Mouse (Mus musculus): ENCODE data around the gene Bach1.

Gene Bach1

GRCm38 (mm10) chr16:87737842-87738639 lies 39.3 kb downstream of the Bach1 start:
- DNase-seq (ENCODE audit: low spot score in 2 of 2), result no peak

GRCm38 (mm10) chr16:87741034-87741715 lies 42.4 kb downstream of the Bach1 start:
- DNase-seq (ENCODE audit: low spot score in 2 of 2), result no peak

- no peak for DNase-seq (ENCODE audit: low spot score in 2 of 2)
Observed at GRCm38 (mm10) chr16:87743661-87744060, 44.9 kb downstream of the Bach1 start.

- no peak for DNase-seq (ENCODE audit: low spot score in 2 of 2)
Observed at GRCm38 (mm10) chr16:87744338-87744737, 45.6 kb downstream of the Bach1 start.

GRCm38 (mm10) chr16:87745192-87745945 lies 46.6 kb downstream of the Bach1 start:
- DNase-seq (ENCODE audit: low spot score in 2 of 2), result peak in 1 of 2 experiments; percentile 41

- peak; percentile 56 to 66 for DNase-seq (ENCODE audit: low spot score in 2 of 2)
Observed at GRCm38 (mm10) chr16:87746728-87747127, 48.0 kb downstream of the Bach1 start.

GRCm38 (mm10) chr16:87751243-87751642 lies 52.5 kb downstream of the Bach1 start:
- DNase-seq (ENCODE audit: low spot score in 2 of 2), result no peak

- no peak for DNase-seq (ENCODE audit: low spot score in 2 of 2)
Observed at GRCm38 (mm10) chr16:87752482-87752881, 53.7 kb downstream of the Bach1 start.

GRCm38 (mm10) chr16:87754858-87755257 lies 56.1 kb downstream of the Bach1 start:
- DNase-seq (ENCODE audit: low spot score in 2 of 2), result peak in 1 of 2 experiments; percentile 57

- DNase-seq (ENCODE audit: low spot score in 2 of 2), result no peak
Observed at GRCm38 (mm10) chr16:87755915-87756314, 57.2 kb downstream of the Bach1 start.

GRCm38 (mm10) chr16:87758016-87758415 lies 59.3 kb downstream of the Bach1 start:
- DNase-seq (ENCODE audit: low spot score in 2 of 2), result no peak

GRCm38 (mm10) chr16:87764668-87765109 lies 65.9 kb downstream of the Bach1 start:
- DNase-seq (ENCODE audit: low spot score in 2 of 2), result no peak

GRCm38 (mm10) chr16:87765984-87766383 lies 67.2 kb downstream of the Bach1 start:
- peak in 1 of 2 experiments; percentile 40 for DNase-seq (ENCODE audit: low spot score in 2 of 2)

- no peak for DNase-seq (ENCODE audit: low spot score in 2 of 2)
Observed at GRCm38 (mm10) chr16:87770576-87770975, 71.8 kb downstream of the Bach1 start.

- no peak for DNase-seq (ENCODE audit: low spot score in 2 of 2)
Observed at GRCm38 (mm10) chr16:87771926-87772325, 73.2 kb downstream of the Bach1 start.

- DNase-seq (ENCODE audit: low spot score in 2 of 2), result no peak
Observed at GRCm38 (mm10) chr16:87774398-87774797, 75.7 kb downstream of the Bach1 start.

- DNase-seq (ENCODE audit: low spot score in 2 of 2), result no peak
Observed at GRCm38 (mm10) chr16:87777373-87777772, 78.6 kb downstream of the Bach1 start.

- DNase-seq (ENCODE audit: low spot score in 2 of 2), result no peak
Observed at GRCm38 (mm10) chr16:87781637-87782036, 82.9 kb downstream of the Bach1 start.
